Mouse (Mus musculus) heart, postnatal 0 days (tissue): ENCODE results near the gene Gab2. TPM values are rescaled to one million over a fixed set of nuclear protein-coding genes. Genes with fewer than 3 reads are reported as not detected.

ENCODE experiments used
- ATAC-seq: fragments of 200-750 bp; cut with Nextera tagmentation; 2 replicates; pipeline ENCODE4 v1.8.0; 2017; ENCODE audit warnings: low read depth, moderate number of reproducible peaks, moderate library complexity; ENCODE audit not compliant: insufficient read depth
- DNase-seq: peaks from one replicate; pipeline ENCODE4 v3.0.0-alpha.2; 2016; ENCODE audit warnings: low spot score
- H3K27ac ChIP-seq: fragments of 300-500 bp; sonication (generic); 2 replicates; pipeline ENCODE4 v1.5.1; 2014; ENCODE audit warnings: low read depth, mild to moderate bottlenecking
- H3K27me3 ChIP-seq: fragments of 300-500 bp; sonication (generic); 2 replicates; pipeline ENCODE4 v1.6.1; 2014; ENCODE audit warnings: low read length, mixed read lengths; ENCODE audit not compliant: control insufficient read depth, insufficient read depth
- H3K36me3 ChIP-seq: fragments of 300-500 bp; sonication (generic); replicated peaks from 2 replicates; pipeline ENCODE4 v1.6.1; 2014; ENCODE audit warnings: low read length, mixed read lengths; ENCODE audit not compliant: control insufficient read depth, insufficient read depth
- H3K4me1 ChIP-seq: fragments of 300-500 bp; sonication (generic); 2 replicates; pipeline ENCODE4 v1.6.1; 2014; ENCODE audit warnings: antibody characterized with exemption; ENCODE audit not compliant: control insufficient read depth, insufficient read depth
- H3K4me2 ChIP-seq: fragments of 300-500 bp; sonication (generic); 2 replicates; pipeline ENCODE4 v1.6.1; 2014; ENCODE audit warnings: low read depth, mild to moderate bottlenecking, low read length, moderate library complexity
- H3K4me3 ChIP-seq: fragments of 300-500 bp; sonication (generic); 2 replicates; pipeline ENCODE4 v1.5.1; 2014; ENCODE audit warnings: low read depth, low read length
- H3K9ac ChIP-seq: fragments of 300-500 bp; sonication (generic); replicated peaks from 2 replicates; pipeline ENCODE4 v1.6.1; 2014; ENCODE audit warnings: low read depth, low read length, mixed read lengths
- H3K9me3 ChIP-seq: fragments of 300-500 bp; sonication (generic); replicated peaks from 2 replicates; pipeline ENCODE4 v1.6.1; 2016; ENCODE audit warnings: low read length; ENCODE audit not compliant: control insufficient read depth
- CTCF ChIP-seq: IDR thresholded peaks from 2 replicates; pipeline ENCODE4 v1.5.1; 2016; ENCODE audit warnings: antibody characterized with exemption, control low read depth, low read depth
- EP300 ChIP-seq: IDR thresholded peaks from 2 replicates; pipeline ENCODE4 v1.6.1; 2016; ENCODE audit warnings: antibody characterized with exemption, low read depth
- WGBS: fragments of 180-500 bp; shearing (Covaris S2); extraction: QIAGEN DNeasy Blood & Tissue Kit; methylation state at CpG from one replicate; pipeline ENCODE4 v1.1.7; 2014; 5-methylcytosine and 5-hydroxymethylcytosine counted together
- polyA plus RNA-seq: library from polyadenylated mRNA; unstranded; fragments of >200 nt; fragmentation: Nextera tagmentation; extraction: Ambion mirVana; gene quantifications from 2 replicates; pipeline ENCODE4 v1.2.1, GENCODE M21; 2015
- total RNA-seq: library from RNA; depleted of rRNA; stranded (reverse); fragments of >200 nt; gene quantifications from 2 replicates; pipeline ENCODE4 v1.2.3, GENCODE M21; 2014; ENCODE audit warnings: low replicate concordance

The Gab2 gene
- total and polyA plus RNA-seq, 2 experiments from 2014 or later, result 4.9 to 13.4 TPM

DNA sequence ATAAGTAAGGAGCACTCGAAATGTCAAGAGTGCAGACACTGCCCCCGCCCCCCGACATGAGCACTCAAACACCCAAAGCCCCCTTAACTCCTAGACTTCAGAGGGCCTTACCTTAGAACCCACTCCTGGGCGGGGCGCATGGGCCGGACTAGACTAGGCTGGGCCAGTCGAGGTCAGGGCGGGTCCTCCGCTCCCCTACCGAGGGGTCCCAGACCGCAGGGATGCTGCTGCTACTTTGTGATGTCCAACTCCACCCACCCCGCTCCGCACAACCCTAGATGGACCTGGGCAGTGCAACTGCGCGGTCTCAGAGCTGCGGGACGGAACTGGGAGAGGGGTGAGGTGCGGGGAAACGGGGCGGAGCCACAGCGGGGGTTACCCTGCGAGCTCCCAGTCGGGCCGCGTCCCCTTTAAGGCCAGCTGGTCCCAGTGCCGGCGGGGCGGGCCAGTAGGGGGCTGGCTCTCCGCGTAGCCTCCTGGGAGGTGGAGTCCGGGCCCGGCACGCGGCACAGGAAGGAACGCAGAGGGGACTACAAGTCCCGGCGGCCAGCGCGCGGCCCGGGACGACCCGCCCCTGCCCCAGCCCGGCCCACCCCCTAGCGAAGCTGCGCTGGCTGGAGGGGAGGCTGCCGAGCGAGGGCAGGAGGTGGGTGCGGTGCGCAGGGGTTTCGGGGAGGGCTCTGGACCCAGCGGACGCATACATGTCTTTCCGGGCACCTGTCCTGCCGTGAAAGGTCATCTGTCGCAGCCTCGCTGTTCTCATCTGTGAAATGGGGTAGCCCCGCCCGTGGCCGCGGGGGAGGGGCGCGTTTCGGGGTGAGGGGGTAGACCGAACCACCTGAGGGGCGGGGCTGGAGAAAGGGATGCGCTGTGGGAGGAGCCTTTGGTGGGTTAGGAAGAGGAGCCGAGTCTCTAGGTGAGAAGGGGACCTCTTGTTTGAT, 250.6 kb downstream of the Gab2 start, which contains the start of the genes Usp35 and Kctd21:
Usp35 (minus strand) TSS at position 295 of the 941 bp plus-strand sequence.
Kctd21 (plus strand) TSS at position 602 of the 941 bp plus-strand sequence.
- H3K36me3 ChIP-seq, result no peaks in the 10 kb centered on the region
- peaks cover 3% of the 10 kb centered on the region; the same call in 1 of the 2 replicates for H3K27me3 ChIP-seq
- H3K9ac ChIP-seq, result peak within 1 kb of the TSS; percentile 44
- H3K4me2 ChIP-seq, result peak within 1 kb of the TSS; percentile 87
- under 1% methylated on average over 64 of the region's 68 CpGs for WGBS
- peak; percentile 95 for DNase-seq
- ATAC-seq, result peak; percentile 99
- H3K4me3 ChIP-seq, result peak within 1 kb of the TSS; percentile 64
- peak; percentile 56; the same call in 1 of the 2 replicates for TF ChIP-seq EP300
- TF ChIP-seq CTCF, result peak; percentile 33
- H3K4me1 ChIP-seq, result peaks cover 11% of the 10 kb centered on the region
- H3K9me3 ChIP-seq, result no peaks in the 10 kb centered on the region
- H3K27ac ChIP-seq, result no peak within 1 kb of the TSS; the same call in 1 of the 2 replicates

DNA sequence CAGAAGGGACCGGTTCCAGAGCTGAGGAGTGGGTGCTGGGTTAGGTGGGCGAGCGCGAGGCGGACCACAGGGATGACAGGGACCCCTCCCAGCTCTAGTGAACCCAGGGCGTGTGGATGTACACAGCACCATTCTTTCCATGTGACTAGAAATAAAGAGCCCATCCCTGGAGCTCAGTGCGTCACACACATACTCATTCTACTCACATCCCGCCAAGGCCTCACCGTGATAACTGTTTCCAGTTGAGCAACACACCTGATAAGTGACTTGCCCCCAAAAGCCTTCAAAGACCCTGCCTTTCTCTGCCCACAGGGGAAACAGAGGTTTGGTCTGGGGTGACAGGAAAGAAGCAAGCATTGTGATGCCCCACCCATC, 251.3 kb downstream of the Gab2 start:
- H3K4me2 ChIP-seq, result peak overlapping the region; percentile 87
- H3K27me3 ChIP-seq, result no peaks in the 10 kb centered on the region; the same call in 1 of the 2 replicates
- peaks cover 11% of the 10 kb centered on the region for H3K4me1 ChIP-seq
- 3% methylated on average over 9 of the region's 9 CpGs for WGBS
- peak overlapping the region; percentile 44 for H3K9ac ChIP-seq
- DNase-seq, result peak; percentile 34
- H3K4me3 ChIP-seq, result peak overlapping the region; percentile 64
- H3K27ac ChIP-seq, result no peak overlapping the region; the same call in 1 of the 2 replicates
- TF ChIP-seq CTCF (no peak), EP300 (no peak)
- ATAC-seq, result no peak
- H3K36me3 ChIP-seq, result no peaks in the 10 kb centered on the region
- H3K9me3 ChIP-seq, result no peaks in the 10 kb centered on the region

DNA sequence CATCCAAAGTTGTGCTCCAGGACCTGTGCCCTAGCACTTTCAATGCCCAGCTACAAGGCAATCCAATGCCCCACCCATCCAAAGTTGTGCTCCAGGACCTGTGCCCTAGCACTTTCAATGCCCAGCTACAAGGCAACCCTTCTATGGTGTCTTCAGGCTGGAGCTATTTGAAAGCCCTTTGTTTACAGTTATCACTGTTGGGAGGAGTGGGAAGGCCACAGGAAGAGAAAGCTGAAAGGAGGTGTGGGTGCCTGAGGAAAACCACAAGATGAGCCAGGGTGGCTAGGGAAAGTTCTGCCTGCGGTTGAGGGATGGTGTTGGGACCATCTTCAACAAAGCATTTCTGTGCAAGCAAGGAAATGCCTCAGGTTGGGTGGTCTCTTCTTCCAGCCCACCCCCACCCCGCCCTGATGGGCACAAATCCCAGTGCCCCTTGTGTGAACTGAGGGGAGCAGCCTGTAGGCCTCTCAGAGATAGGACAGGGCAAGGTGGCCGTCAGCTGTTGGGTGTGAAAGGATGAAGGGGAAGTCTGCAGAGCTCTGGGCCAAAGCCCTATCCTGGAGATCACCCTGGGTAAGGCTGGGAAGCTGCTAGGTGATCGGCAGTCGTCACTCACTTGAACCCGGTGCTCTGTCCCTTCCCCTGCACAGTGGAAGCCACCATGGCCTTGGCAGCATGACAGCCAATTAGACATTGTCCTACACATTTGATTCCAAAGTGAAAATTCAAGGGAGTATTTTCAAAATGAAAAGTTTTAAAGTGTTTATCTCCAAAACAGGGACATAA, 251.9 kb downstream of the Gab2 start:
- 67% methylated on average over 6 of the region's 6 CpGs for WGBS
- no peak overlapping the region for H3K4me3 ChIP-seq
- H3K27ac ChIP-seq, result no peak overlapping the region
- no peak for DNase-seq
- H3K36me3 ChIP-seq, result no peaks in the 10 kb centered on the region
- ATAC-seq, result no peak
- peak overlapping the region; percentile 87 for H3K4me2 ChIP-seq
- H3K27me3 ChIP-seq, result no peaks in the 10 kb centered on the region; the same call in 1 of the 2 replicates
- no peak for TF ChIP-seq EP300
- TF ChIP-seq CTCF, result no peak
- H3K9me3 ChIP-seq, result no peaks in the 10 kb centered on the region
- H3K9ac ChIP-seq, result no peak overlapping the region
- peaks cover 11% of the 10 kb centered on the region for H3K4me1 ChIP-seq

GRCm38 (mm10) chr7:97334406-97334805, 253.0 kb downstream of the Gab2 start:
- Histone ChIP-seq H3K9ac (no peak overlapping the region), H3K36me3 (no peaks in the 10 kb centered on the region), H3K9me3 (no peaks in the 10 kb centered on the region), H3K4me1 (peaks cover 11% of the 10 kb centered on the region), H3K27ac (no peak overlapping the region), H3K27me3 (no peaks in the 10 kb centered on the region), H3K4me2 (no peak overlapping the region), H3K4me3 (no peak overlapping the region)
- no peak for DNase-seq
- TF ChIP-seq EP300, result no peak
- TF ChIP-seq CTCF, result no peak
- 82% methylated on average over 2 of the region's 2 CpGs for WGBS
- ATAC-seq, result no peak

DNA sequence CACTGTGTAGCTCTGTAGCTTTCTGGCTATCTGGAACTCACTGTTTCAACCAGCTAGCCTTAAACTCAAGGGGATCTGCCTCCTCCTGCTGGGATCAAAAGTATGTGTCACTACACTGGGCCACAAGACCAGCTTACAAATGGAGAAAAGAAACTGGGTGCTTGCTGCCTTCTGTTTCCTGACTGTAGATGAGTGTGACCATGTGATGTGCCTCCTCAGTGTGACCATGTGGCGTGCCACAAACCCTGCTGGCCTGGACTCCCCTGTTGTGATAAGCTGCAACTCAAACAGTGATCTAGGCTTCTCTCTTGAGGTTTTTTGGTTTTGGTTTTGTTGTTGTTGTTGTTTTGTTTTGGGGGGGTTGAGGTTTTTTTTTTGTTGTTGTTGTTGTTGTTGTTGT, 255.3 kb downstream of the Gab2 start:
- ATAC-seq (no peak), DNase-seq (no peak)
- Histone ChIP-seq H3K9ac (no peak overlapping the region), H3K27me3 (no peaks in the 10 kb centered on the region), H3K4me2 (no peak overlapping the region), H3K27ac (no peak overlapping the region), H3K9me3 (no peaks in the 10 kb centered on the region), H3K36me3 (no peaks in the 10 kb centered on the region), H3K4me1 (peaks cover 15% of the 10 kb centered on the region), H3K4me3 (no peak overlapping the region)
- TF ChIP-seq CTCF (no peak), EP300 (no peak)
- 71% methylated on average over 1 of the region's 1 CpGs for WGBS
